Mouse (Mus musculus): ENCODE measurements around the gene Dlgap1.

Dlgap1 gene

GRCm38 (mm10) chr17:70626396-70626795 is 657.5 kb downstream of the Dlgap1 start:
- DNase-seq (ENCODE audit: low spot score): no peak

- DNase-seq (ENCODE audit: low spot score): no peak
Measured at GRCm38 (mm10) chr17:70626925-70627324, 658.1 kb downstream of the Dlgap1 start.

- DNase-seq (ENCODE audit: low spot score): peak; percentile 42
Measured at GRCm38 (mm10) chr17:70629653-70630378, 660.9 kb downstream of the Dlgap1 start.

GRCm38 (mm10) chr17:70633181-70633944 is 664.5 kb downstream of the Dlgap1 start:
- peak; percentile 94 for DNase-seq (ENCODE audit: low spot score)

- DNase-seq (ENCODE audit: low spot score): no peak
Measured at GRCm38 (mm10) chr17:70643211-70643610, 674.3 kb downstream of the Dlgap1 start.

GRCm38 (mm10) chr17:70646641-70647040 is 677.8 kb downstream of the Dlgap1 start:
- DNase-seq (ENCODE audit: low spot score): peak; percentile 42

- no peak for DNase-seq (ENCODE audit: low spot score)
Measured at GRCm38 (mm10) chr17:70661382-70661781, 692.5 kb downstream of the Dlgap1 start.

GRCm38 (mm10) chr17:70663992-70664391 is 695.1 kb downstream of the Dlgap1 start:
- DNase-seq (ENCODE audit: low spot score): no peak

- DNase-seq (ENCODE audit: low spot score): no peak
Measured at GRCm38 (mm10) chr17:70664484-70665040, 695.7 kb downstream of the Dlgap1 start.

GRCm38 (mm10) chr17:70673985-70674384 is 705.1 kb downstream of the Dlgap1 start:
- DNase-seq (ENCODE audit: low spot score): no peak

- no peak for DNase-seq (ENCODE audit: low spot score)
Measured at GRCm38 (mm10) chr17:70676522-70676921, 707.6 kb downstream of the Dlgap1 start.

GRCm38 (mm10) chr17:70683561-70684167 is 714.8 kb downstream of the Dlgap1 start:
- DNase-seq (ENCODE audit: low spot score): peak; percentile 82

GRCm38 (mm10) chr17:70690174-70690573 is 721.3 kb downstream of the Dlgap1 start:
- DNase-seq (ENCODE audit: low spot score): no peak

- no peak for DNase-seq (ENCODE audit: low spot score)
Measured at GRCm38 (mm10) chr17:70690598-70690997, 721.7 kb downstream of the Dlgap1 start.

- peak; percentile 93 for DNase-seq (ENCODE audit: low spot score)
Measured at GRCm38 (mm10) chr17:70706976-70707818, 738.3 kb downstream of the Dlgap1 start.

- DNase-seq (ENCODE audit: low spot score): no peak
Measured at GRCm38 (mm10) chr17:70707819-70708140, 738.9 kb downstream of the Dlgap1 start.

- no peak for DNase-seq (ENCODE audit: low spot score)
Measured at GRCm38 (mm10) chr17:70709545-70709944, 740.7 kb downstream of the Dlgap1 start.

- no peak for DNase-seq (ENCODE audit: low spot score)
Measured at GRCm38 (mm10) chr17:70713470-70713869, 744.6 kb downstream of the Dlgap1 start.

- DNase-seq (ENCODE audit: low spot score): no peak
Measured at GRCm38 (mm10) chr17:70719684-70720324, 750.9 kb downstream of the Dlgap1 start.

GRCm38 (mm10) chr17:70720766-70721165 is 751.9 kb downstream of the Dlgap1 start:
- DNase-seq (ENCODE audit: low spot score): peak; percentile 77

- no peak for DNase-seq (ENCODE audit: low spot score)
Measured at GRCm38 (mm10) chr17:70722146-70722545, 753.3 kb downstream of the Dlgap1 start.
